ENCODE assay signal across 27 mouse cellular contexts in the genomic region with DNA sequence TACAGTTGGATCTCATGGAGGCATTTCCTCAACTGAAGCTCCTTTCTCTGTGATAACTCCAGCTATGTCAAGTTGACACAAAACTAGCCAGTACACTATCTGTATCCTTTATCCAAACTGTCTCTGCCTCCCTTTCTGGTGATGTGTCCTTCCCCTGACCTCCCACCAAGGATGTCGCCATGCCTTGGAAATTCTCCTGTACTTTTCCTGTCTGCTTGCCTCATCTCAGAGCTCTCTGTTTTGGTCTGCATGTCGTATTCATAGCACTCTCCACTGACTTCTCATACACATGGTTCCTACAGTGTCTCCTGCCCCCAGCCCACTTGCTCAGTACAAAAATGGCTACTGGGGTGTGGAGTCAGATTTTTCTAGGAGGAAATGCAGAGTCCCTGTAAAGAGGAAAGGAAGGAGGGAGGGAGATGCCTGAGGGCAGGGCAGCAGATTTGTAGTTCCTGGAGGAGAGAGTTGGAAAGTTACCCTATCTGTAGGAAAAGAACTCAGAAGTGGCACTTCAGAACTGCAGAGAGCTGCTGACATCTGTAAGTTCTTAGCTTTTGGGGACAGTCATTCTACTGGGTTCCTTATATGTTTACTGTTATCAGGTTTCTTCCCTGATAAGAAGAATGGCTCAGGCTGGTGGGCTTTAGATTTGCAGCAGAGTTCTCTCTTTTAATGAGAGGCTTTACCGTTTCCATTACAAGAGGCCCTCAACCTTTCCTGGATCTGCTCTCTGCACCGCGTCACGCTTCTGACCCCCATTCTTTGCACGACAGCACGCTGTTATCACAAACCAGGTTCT. TPM values are rescaled to one million over a fixed set of nuclear protein-coding genes. Genes with fewer than 3 reads are reported as not detected.
A peak's percentile ranks its signal among the peaks of the same experiment; 100 is the strongest.
DNase-seq lines count a peak whose midpoint lies in the region; ATAC-seq lines count a peak whose summit lies in the region.
"Had no signal": no experiment of that assay in that cellular context is flagged by ENCODE, and none has a peak within 500 bp of the region (broad histone marks: within the 10 kb centered on the region; RNA-seq: fewer than 3 reads in every experiment).

No protein-coding gene starts in this region.

- peaks cover 17% of the 10 kb centered on the region for H3K4me1 ChIP-seq in heart, embryonic 10.5 days
- H3K4me1 ChIP-seq in heart, embryonic 16.5 days (ENCODE audit: control insufficient read depth, insufficient read depth, low read length): peaks cover 15% of the 10 kb centered on the region
- H3K4me1 ChIP-seq in lung, embryonic 15.5 days: peaks cover 27% of the 10 kb centered on the region
- H3K4me1 ChIP-seq: hindbrain, embryonic 10.5 days; midbrain, embryonic 12.5 days; neural tube, embryonic 15.5 days had no signal

- peaks cover 7% of the 10 kb centered on the region; the same call in 1 of the 2 replicates for H3K27me3 ChIP-seq in heart, embryonic 10.5 days (ENCODE audit: insufficient read depth, poor library complexity, severe bottlenecking)
- H3K27me3 ChIP-seq in heart, embryonic 16.5 days (ENCODE audit: control insufficient read depth, insufficient read depth, low read length): no peaks in the 10 kb centered on the region
- H3K27me3 ChIP-seq in lung, embryonic 15.5 days: no peaks in the 10 kb centered on the region
- H3K27me3 ChIP-seq: embryonic facial prominence, embryonic 12.5 days; limb, embryonic 12.5 days; midbrain, embryonic 12.5 days; neural tube, embryonic 15.5 days; Patski had no signal

- DNase-seq in heart, embryonic 10.5 days (ENCODE audit: low spot score): no peak
- DNase-seq in heart, postnatal 10 days: no peak
- DNase-seq in heart, postnatal 36 days: no peak
- no peak for DNase-seq in lung, postnatal 36 days
- DNase-seq: cerebellum, adult 18-20 months; cerebellum, postnatal 14 days; forebrain, postnatal 0 days; gastrocnemius, postnatal 25 days; kidney, postnatal 25 days; right cerebral cortex, postnatal 4 days; thymus, postnatal 14 days had no signal

- no peaks in the 10 kb centered on the region for H3K9me3 ChIP-seq in heart, embryonic 10.5 days
- no peaks in the 10 kb centered on the region for H3K9me3 ChIP-seq in heart, embryonic 16.5 days (replicated peaks; ENCODE audit: control insufficient read depth, low read length)
- H3K9me3 ChIP-seq in lung, embryonic 15.5 days: no peaks in the 10 kb centered on the region
- H3K9me3 ChIP-seq: embryonic facial prominence, embryonic 12.5 days; hindbrain, embryonic 10.5 days; limb, embryonic 12.5 days; midbrain, embryonic 12.5 days; neural tube, embryonic 15.5 days had no signal

- 20% methylated on average over 8 of the region's 8 CpGs for WGBS in heart, embryonic 10.5 days
- WGBS in heart, embryonic 16.5 days: 28% methylated on average over 8 of the region's 8 CpGs
- WGBS in lung, embryonic 15.5 days: 32% methylated on average over 8 of the region's 8 CpGs

- no peak overlapping the region for H3K4me2 ChIP-seq in heart, embryonic 16.5 days (ENCODE audit: low read depth, low read length)
- no peak overlapping the region for H3K4me2 ChIP-seq in lung, embryonic 15.5 days
- H3K4me2 ChIP-seq: embryonic facial prominence, embryonic 12.5 days; limb, embryonic 12.5 days; midbrain, embryonic 12.5 days; neural tube, embryonic 15.5 days had no signal

- no peak overlapping the region for H3K4me3 ChIP-seq in heart, embryonic 10.5 days
- H3K4me3 ChIP-seq in heart, embryonic 16.5 days (ENCODE audit: low read length): no peak overlapping the region
- H3K4me3 ChIP-seq in lung, embryonic 15.5 days: no peak overlapping the region
- H3K4me3 ChIP-seq: embryonic facial prominence, embryonic 12.5 days; hindbrain, embryonic 10.5 days; limb, embryonic 12.5 days; midbrain, embryonic 12.5 days; neural tube, embryonic 15.5 days had no signal

- no peak for ATAC-seq in heart, embryonic 16.5 days (replicated peaks; ENCODE audit: extremely low read depth, insufficient read depth, low FRiP score)
- ATAC-seq in lung, embryonic 15.5 days (ENCODE audit: borderline replicate concordance, extremely low read depth, low FRiP score, low TSS enrichment): no peak
- ATAC-seq in common myeloid progenitor, adult 5-6 weeks (replicated peaks; ENCODE audit: low read depth, poor library complexity, severe bottlenecking): 0 out of 2 replicates have a peak, but pooled peaks have one; percentile 29
- ATAC-seq: forebrain, postnatal 0 days; hindbrain, embryonic 16.5 days; intestine, embryonic 16.5 days; Patski had no signal

- 0 out of 2 replicates have a peak overlapping the region, but pooled peaks have one; percentile 15 for H3K9ac ChIP-seq in heart, embryonic 16.5 days (ENCODE audit: low read length)
- no peak overlapping the region for H3K9ac ChIP-seq in lung, embryonic 15.5 days
- H3K9ac ChIP-seq: embryonic facial prominence, embryonic 12.5 days; forebrain, postnatal 0 days; limb, embryonic 12.5 days; liver, embryonic 14.5 days; midbrain, embryonic 12.5 days; neural tube, embryonic 15.5 days had no signal

- H3K36me3 ChIP-seq in heart, embryonic 10.5 days: no peaks in the 10 kb centered on the region
- H3K36me3 ChIP-seq in heart, embryonic 16.5 days (ENCODE audit: control insufficient read depth, insufficient read depth): no peaks in the 10 kb centered on the region
- H3K36me3 ChIP-seq in lung, embryonic 15.5 days: no peaks in the 10 kb centered on the region
- H3K36me3 ChIP-seq: embryonic facial prominence, embryonic 12.5 days; hindbrain, embryonic 10.5 days; limb, embryonic 12.5 days; midbrain, embryonic 12.5 days; neural tube, embryonic 15.5 days had no signal

- peak overlapping the region; percentile 37 for H3K27ac ChIP-seq in heart, embryonic 10.5 days
- 0 out of 2 replicates have a peak overlapping the region, but pooled peaks have one; percentile 2 for H3K27ac ChIP-seq in heart, embryonic 16.5 days (ENCODE audit: low read length)
- H3K27ac ChIP-seq in lung, embryonic 15.5 days: peak overlapping the region; percentile 48
- H3K27ac ChIP-seq: embryonic facial prominence, embryonic 12.5 days; hindbrain, embryonic 10.5 days; limb, embryonic 12.5 days; liver, embryonic 14.5 days; midbrain, embryonic 12.5 days; neural tube, embryonic 15.5 days had no signal

- intact Hi-C loops in heart, postnatal 10 days (cut with DNase I): no loop called here
- intact Hi-C loops in heart, postnatal 36 days (cut with DNase I): no loop called here

RNA-seq across cellular contexts. Expression of a gene that starts 11.7 kb away (rescaled TPM):
- polyA plus RNA-seq in heart, embryonic 10.5 days (2016; fragmentation: Nextera tagmentation; extraction: Ambion mirVana): 1.4 and 3.4 TPM in 2 replicates
- 1 to 10 TPM; 6.0 to 6.7 TPM for total RNA-seq in heart, postnatal 10 days (2021)
- 2.8 and 4.0 TPM in 2 replicates for polyA plus RNA-seq in heart, embryonic 16.5 days (2015; fragmentation: Nextera tagmentation; extraction: Ambion mirVana)
- total RNA-seq in heart, postnatal 36 days (2021): 1 to 10 TPM; 5.0 to 5.8 TPM
- 19.1 and 24.7 TPM in 2 replicates for polyA plus RNA-seq in lung, embryonic 15.5 days (2015; fragmentation: Nextera tagmentation; extraction: Ambion mirVana)
- total RNA-seq in common myeloid progenitor, adult 5-6 weeks (2017): 18.9 and 22.0 TPM in 2 replicates

RNA-seq across cellular contexts. Expression of a gene that starts 40.1 kb away (rescaled TPM):
- polyA plus RNA-seq in heart, embryonic 10.5 days (2016; fragmentation: Nextera tagmentation; extraction: Ambion mirVana): 0.89 and 1.7 TPM in 2 replicates
- total RNA-seq in heart, postnatal 10 days (2021): not detected
- 1.5 and 3.5 TPM in 2 replicates for polyA plus RNA-seq in heart, embryonic 16.5 days (2015; fragmentation: Nextera tagmentation; extraction: Ambion mirVana)
- under 1 TPM in 1 of 2 experiments, not detected in 1; 0.11 TPM for total RNA-seq in heart, postnatal 36 days (2021)
- polyA plus RNA-seq in lung, embryonic 15.5 days (2015; fragmentation: Nextera tagmentation; extraction: Ambion mirVana): 0.92 and 1.3 TPM in 2 replicates
- 55.6 and 57.4 TPM in 2 replicates for total RNA-seq in common myeloid progenitor, adult 5-6 weeks (2017)
- total RNA-seq: forebrain, postnatal 0 days; gastrocnemius, postnatal 25 days; left cerebral cortex, postnatal 14 days had no signal
- polyA plus RNA-seq: Patski had no signal

RNA-seq across cellular contexts. Expression of a gene that starts 53.2 kb away (rescaled TPM):
- polyA plus RNA-seq in heart, embryonic 10.5 days (2016; fragmentation: Nextera tagmentation; extraction: Ambion mirVana): 0.18 TPM in 1 of 2 replicates, not detected in the other
- not detected for total RNA-seq in heart, postnatal 10 days (2021)
- 0.36 and 1.1 TPM in 2 replicates for polyA plus RNA-seq in heart, embryonic 16.5 days (2015; fragmentation: Nextera tagmentation; extraction: Ambion mirVana)
- not detected for total RNA-seq in heart, postnatal 36 days (2021)
- polyA plus RNA-seq in lung, embryonic 15.5 days (2015; fragmentation: Nextera tagmentation; extraction: Ambion mirVana): 0.21 and 0.29 TPM in 2 replicates
- total RNA-seq in common myeloid progenitor, adult 5-6 weeks (2017): 0.14 TPM in 1 of 2 replicates, not detected in the other
- total RNA-seq: adrenal gland, adult 18-20 months; forebrain, postnatal 0 days; gastrocnemius, postnatal 25 days; left cerebral cortex, postnatal 14 days; megakaryocyte progenitor cell, adult 5-6 weeks had no signal
- polyA plus RNA-seq: forebrain, embryonic 11.5 days; forebrain, postnatal 0 days; intestine, embryonic 16.5 days; liver, embryonic 14.5 days; Patski had no signal

Comparison
In these comparisons a context has a peak if more than half of its experiments do, and no peak if none do; other contexts are left out.
1. RNA of a gene that starts 40.1 kb away (total RNA-seq): 55.6 to 57.4 TPM in common myeloid progenitor, adult 5-6 weeks; 0.11 TPM in heart, postnatal 36 days and not detected in heart, postnatal 10 days; every median in the first group is over 10 times any median in the second.
2. Peak in every context shown above with its lines, with median percentiles within 50 percentile points of each other: H3K27ac ChIP-seq.